ENCODE assay signal across 10 mouse cellular contexts in genomic region chr10:59667377-59667776, GRCm38 (mm10). TPM values are rescaled to one million over a fixed set of nuclear protein-coding genes. Genes with fewer than 3 reads are reported as not detected.
A peak's percentile ranks its signal among the peaks of the same experiment; 100 is the strongest.
DNase-seq lines count a peak whose midpoint lies in the region; ATAC-seq lines count a peak whose summit lies in the region.
"Had no signal": no experiment of that assay in that cellular context is flagged by ENCODE, and none has a peak within 500 bp of the region (broad histone marks: within the 10 kb centered on the region; RNA-seq: fewer than 3 reads in every experiment).

No protein-coding gene starts in this region.

- no peaks in the 10 kb centered on the region for H3K9me3 ChIP-seq in intestine, embryonic 16.5 days (ENCODE audit: control insufficient read depth, low read length)
- no peaks in the 10 kb centered on the region for H3K9me3 ChIP-seq in liver, embryonic 12.5 days (replicated peaks)

- WGBS in intestine, embryonic 16.5 days, result 44% methylated on average over 6 of the region's 6 CpGs
- WGBS in liver, embryonic 12.5 days (ENCODE audit: insufficient replicate concordance), result 66% methylated on average over 6 of the region's 6 CpGs

- no peaks in the 10 kb centered on the region for H3K36me3 ChIP-seq in intestine, embryonic 16.5 days (ENCODE audit: control insufficient read depth, insufficient read depth, low read length)
- no peaks in the 10 kb centered on the region for H3K36me3 ChIP-seq in liver, embryonic 12.5 days

- peak; percentile 44 for ATAC-seq in frontal cortex, adult (ENCODE audit: low TSS enrichment)
- peak; percentile 92 for ATAC-seq in intestine, embryonic 16.5 days
- ATAC-seq in liver, embryonic 12.5 days, result no peak
- no peak for ATAC-seq in erythroid progenitor cell, adult 5-6 weeks (replicated peaks; ENCODE audit: low FRiP score, poor library complexity, severe bottlenecking)

- H3K27ac ChIP-seq in intestine, embryonic 16.5 days (ENCODE audit: low read length), result peak overlapping the region; percentile 15; the same call in 1 of the 2 replicates
- no peak overlapping the region for H3K27ac ChIP-seq in liver, embryonic 12.5 days

- H3K4me1 ChIP-seq in intestine, embryonic 16.5 days (ENCODE audit: control insufficient read depth, insufficient read depth, low read length), result peaks cover 8% of the 10 kb centered on the region
- peaks cover 5% of the 10 kb centered on the region; the same call in 1 of the 2 replicates for H3K4me1 ChIP-seq in liver, embryonic 12.5 days

- no peak overlapping the region for H3K4me2 ChIP-seq in intestine, embryonic 16.5 days (ENCODE audit: low read depth, low read length)
- no peak overlapping the region for H3K4me2 ChIP-seq in liver, embryonic 12.5 days

- H3K9ac ChIP-seq in intestine, embryonic 16.5 days (ENCODE audit: low read depth, low read length), result no peak overlapping the region
- no peak overlapping the region for H3K9ac ChIP-seq in liver, embryonic 12.5 days

- H3K4me3 ChIP-seq in intestine, embryonic 16.5 days (ENCODE audit: low read length), result no peak overlapping the region
- no peak overlapping the region for H3K4me3 ChIP-seq in liver, embryonic 12.5 days

- H3K27me3 ChIP-seq in intestine, embryonic 16.5 days (replicated peaks; ENCODE audit: control insufficient read depth, insufficient read depth, low read length), result no peaks in the 10 kb centered on the region
- no peaks in the 10 kb centered on the region for H3K27me3 ChIP-seq in liver, embryonic 12.5 days (replicated peaks)

- no peak for DNase-seq in frontal cortex, postnatal 14 days (ENCODE audit: low spot score in 2 of 2)
- peak; percentile 44 for DNase-seq in 3134 (ENCODE audit: extremely low read depth, insufficient read length, low spot score)
- DNase-seq in cerebellum, adult 11 months, result peak; percentile 54
- peak; percentile 57 for DNase-seq in lung, postnatal 14 days

RNA-seq across cellular contexts. Expression of gene Micu1, which starts 34.9 kb away (rescaled TPM):
- 80.8 and 82.1 TPM in 2 replicates for polyA plus RNA-seq in intestine, embryonic 16.5 days (2015; fragmentation: Nextera tagmentation; extraction: Ambion mirVana)
- 40.4 and 40.5 TPM in 2 replicates for polyA plus RNA-seq in liver, embryonic 12.5 days (2016; fragmentation: Nextera tagmentation; extraction: Ambion mirVana)
- 72.1 and 74.2 TPM in 2 replicates for total RNA-seq in erythroid progenitor cell, adult 5-6 weeks (2015; ENCODE audit: low replicate concordance)
- 96.0 and 100 TPM in 2 replicates for total RNA-seq in erythroid progenitor cell, adult 5-6 weeks (2017; ENCODE audit: low replicate concordance)

RNA-seq across cellular contexts. Expression of gene Mcu, which starts 50.9 kb away (rescaled TPM):
- polyA plus RNA-seq in intestine, embryonic 16.5 days (2015; fragmentation: Nextera tagmentation; extraction: Ambion mirVana), result 75.3 and 77.5 TPM in 2 replicates
- 14.3 and 14.6 TPM in 2 replicates for polyA plus RNA-seq in liver, embryonic 12.5 days (2016; fragmentation: Nextera tagmentation; extraction: Ambion mirVana)
- total RNA-seq in erythroid progenitor cell, adult 5-6 weeks (2015; ENCODE audit: low replicate concordance), result 14.7 and 17.3 TPM in 2 replicates
- 14.8 and 16.8 TPM in 2 replicates for total RNA-seq in erythroid progenitor cell, adult 5-6 weeks (2017; ENCODE audit: low replicate concordance)

RNA-seq across cellular contexts. Expression of gene Gm10322, which starts 51.5 kb away (rescaled TPM):
- not detected in 2 replicates for polyA plus RNA-seq in intestine, embryonic 16.5 days (2015; fragmentation: Nextera tagmentation; extraction: Ambion mirVana)
- polyA plus RNA-seq in liver, embryonic 12.5 days (2016; fragmentation: Nextera tagmentation; extraction: Ambion mirVana), result not detected in 2 replicates
- not detected in 2 replicates for total RNA-seq in erythroid progenitor cell, adult 5-6 weeks (2015; ENCODE audit: low replicate concordance)
- not detected in 2 replicates for total RNA-seq in erythroid progenitor cell, adult 5-6 weeks (2017; ENCODE audit: low replicate concordance)
- total RNA-seq: ES-E14 had no signal
- polyA plus RNA-seq: frontal cortex, adult 2 months had no signal

Comparison
In these comparisons a context has a peak if more than half of its experiments do, and no peak if none do; other contexts are left out.
1. ATAC-seq: peak in frontal cortex, adult (single experiment) and intestine, embryonic 16.5 days (single experiment); none in liver, embryonic 12.5 days (single experiment) and erythroid progenitor cell, adult 5-6 weeks (single experiment).
2. DNase-seq: peak in 3134 (single experiment), cerebellum, adult 11 months (single experiment) and lung, postnatal 14 days (single experiment); none in frontal cortex, postnatal 14 days (0 of 2).